Mouse (Mus musculus) spleen, adult 2 months (tissue): ENCODE results near the gene Olfr854.

Experiments used
- CTCF ChIP-seq: fragments of 200-500 bp; IDR thresholded peaks from 2 replicates; pipeline ENCODE4 v1.5.1; 2011; ENCODE audit warnings: mild to moderate bottlenecking, inconsistent platforms; ENCODE audit not compliant: insufficient read depth, insufficient read length, insufficient replicate concordance; ENCODE audit errors: extremely low read depth
- POLR2A ChIP-seq: fragments of 200-500 bp; IDR thresholded peaks from 2 replicates; pipeline ENCODE4 v1.6.1; 2011; ENCODE audit warnings: low read depth, low read length, inconsistent platforms

DNA sequence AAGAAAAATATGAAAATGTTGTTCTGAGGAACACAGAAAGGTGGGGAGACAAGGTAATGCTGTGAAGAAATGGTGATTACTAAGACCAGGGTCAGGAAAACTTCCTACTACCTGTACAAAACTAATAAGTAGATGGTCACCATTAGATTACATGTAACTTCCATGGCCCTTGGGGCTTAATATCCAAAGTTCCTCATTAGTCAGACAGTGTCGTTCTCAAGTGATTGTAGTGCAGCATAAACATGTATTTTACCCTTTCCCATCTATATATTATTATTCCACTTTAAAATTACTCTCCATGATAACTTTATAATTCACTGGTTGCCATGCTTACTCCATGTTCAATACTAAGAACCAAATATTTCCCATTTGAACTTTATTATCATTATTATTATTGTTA lies 26.2 kb downstream of the Olfr854 start, which contains the start of gene Olfr853:
- TF ChIP-seq POLR2A, result no peak
- no peak for TF ChIP-seq CTCF
